Mouse (Mus musculus): Measurements from ENCODE around the gene Nipa2.

GRCm38 (mm10) chr7:55889996-55890395 lies 72.3 kb downstream of the Nipa2 start:
- TF ChIP-seq CTCF (IDR thresholded peaks at IDR 0.05; ENCODE audit: extremely low read depth, insufficient read depth, low read length) (no peak), POLR2A (IDR thresholded peaks at IDR 0.05; ENCODE audit: extremely low read depth, insufficient read depth, low read length) (no peak)

All from cortical plate, adult 2 months (tissue).